Comparison of ENCODE assay signal across 31 mouse cellular contexts in the genomic region with DNA sequence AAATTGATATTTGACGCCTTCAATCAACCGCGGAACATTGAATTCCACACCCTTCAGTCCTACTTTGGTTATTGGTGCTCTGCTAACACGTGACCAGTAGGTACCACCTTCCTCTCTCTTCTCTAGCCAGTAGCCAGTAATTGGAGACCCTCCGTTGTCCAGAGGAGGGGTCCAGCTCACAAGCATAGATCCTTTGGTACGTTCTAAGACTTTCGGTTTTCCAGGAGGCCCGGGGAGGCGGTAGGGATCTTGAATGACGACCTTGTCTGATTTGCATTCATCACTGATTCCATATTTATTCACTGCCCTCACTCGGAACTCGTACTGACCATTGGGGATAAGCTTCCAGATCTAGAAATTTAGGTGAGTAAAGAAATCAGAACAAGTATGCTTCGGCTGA.
"Had no signal": no experiment of that assay in that cellular context is flagged by ENCODE, and none has a peak within 500 bp of the region (broad histone marks: within the 10 kb centered on the region; RNA-seq: fewer than 3 reads in every experiment).

No protein-coding gene starts in this region.

- H3K27ac ChIP-seq: limb, embryonic 12.5 days; limb, embryonic 13.5 days; limb, embryonic 15.5 days; liver, embryonic 12.5 days; liver, embryonic 13.5 days; liver, embryonic 14.5 days; liver, embryonic 15.5 days; lung, embryonic 15.5 days; macrophage; midbrain, embryonic 10.5 days; midbrain, embryonic 12.5 days; midbrain, embryonic 13.5 days; midbrain, embryonic 15.5 days; neural tube, embryonic 12.5 days had no signal

- H3K4me2 ChIP-seq: limb, embryonic 12.5 days; limb, embryonic 13.5 days; limb, embryonic 15.5 days; liver, embryonic 11.5 days; liver, embryonic 12.5 days; liver, embryonic 13.5 days; liver, embryonic 15.5 days; lung, embryonic 14.5 days; lung, embryonic 15.5 days; midbrain, embryonic 11.5 days; midbrain, embryonic 12.5 days; midbrain, embryonic 13.5 days; midbrain, embryonic 15.5 days; neural tube, embryonic 12.5 days had no signal

- H3K4me1 ChIP-seq: limb, embryonic 12.5 days; limb, embryonic 13.5 days; limb, embryonic 15.5 days; liver, embryonic 12.5 days; liver, embryonic 13.5 days; liver, embryonic 15.5 days; lung, embryonic 15.5 days; megakaryocyte, embryonic 14.5 days; midbrain, embryonic 10.5 days; midbrain, embryonic 12.5 days; midbrain, embryonic 13.5 days; midbrain, embryonic 15.5 days; neural tube, embryonic 12.5 days had no signal

- DNase-seq: left cerebral cortex, postnatal 4 days; liver; liver, embryonic 13.5 days; liver, postnatal 0 days; lung, adult 18-20 months; lung, adult 2 months; lung, embryonic 14.5 days; lung, postnatal 10 days; lung, postnatal 14 days; lung, postnatal 36 days; lung, postnatal 4 days; midbrain, embryonic 14.5 days had no signal

- H3K9me3 ChIP-seq: limb, embryonic 15.5 days; liver, embryonic 12.5 days; lung, embryonic 15.5 days; midbrain, embryonic 10.5 days; midbrain, embryonic 12.5 days; midbrain, embryonic 13.5 days; midbrain, embryonic 15.5 days had no signal

- H3K4me3 ChIP-seq: limb, embryonic 12.5 days; limb, embryonic 13.5 days; limb, embryonic 15.5 days; liver, embryonic 12.5 days; liver, embryonic 13.5 days; liver, embryonic 15.5 days; lung, embryonic 15.5 days; megakaryocyte, embryonic 14.5 days; midbrain, embryonic 10.5 days; midbrain, embryonic 12.5 days; midbrain, embryonic 13.5 days; midbrain, embryonic 15.5 days; myocyte; neural tube, embryonic 12.5 days had no signal

- H3K27me3 ChIP-seq: limb, embryonic 12.5 days; limb, embryonic 13.5 days; limb, embryonic 15.5 days; liver, embryonic 12.5 days; liver, embryonic 13.5 days; liver, embryonic 15.5 days; lung, embryonic 15.5 days; megakaryocyte, embryonic 14.5 days; midbrain, embryonic 12.5 days; midbrain, embryonic 13.5 days; midbrain, embryonic 15.5 days; neural tube, embryonic 12.5 days had no signal

- H3K9ac ChIP-seq: limb, embryonic 12.5 days; limb, embryonic 13.5 days; limb, embryonic 15.5 days; liver, embryonic 12.5 days; liver, embryonic 13.5 days; liver, embryonic 14.5 days; liver, embryonic 15.5 days; liver, postnatal 0 days; lung, embryonic 14.5 days; lung, embryonic 15.5 days; midbrain, embryonic 12.5 days; midbrain, embryonic 13.5 days; midbrain, embryonic 15.5 days; neural tube, embryonic 12.5 days had no signal

- H3K36me3 ChIP-seq: limb, embryonic 12.5 days; limb, embryonic 13.5 days; limb, embryonic 15.5 days; liver, embryonic 12.5 days; liver, embryonic 13.5 days; liver, embryonic 15.5 days; lung, embryonic 15.5 days; midbrain, embryonic 10.5 days; midbrain, embryonic 12.5 days; midbrain, embryonic 13.5 days; midbrain, embryonic 15.5 days; neural tube, embryonic 12.5 days had no signal

- ATAC-seq: liver, embryonic 12.5 days; liver, postnatal 0 days; lung, postnatal 0 days; midbrain, embryonic 13.5 days; midbrain, embryonic 15.5 days; midbrain, embryonic 16.5 days had no signal
